Mouse (Mus musculus): ENCODE results near the gene Nrg3. TPM values are rescaled to one million over a fixed set of nuclear protein-coding genes. Genes with fewer than 3 reads are reported as not detected.

The Nrg3 gene
- total and polyA plus RNA-seq, 3 experiments: not detected

DNA sequence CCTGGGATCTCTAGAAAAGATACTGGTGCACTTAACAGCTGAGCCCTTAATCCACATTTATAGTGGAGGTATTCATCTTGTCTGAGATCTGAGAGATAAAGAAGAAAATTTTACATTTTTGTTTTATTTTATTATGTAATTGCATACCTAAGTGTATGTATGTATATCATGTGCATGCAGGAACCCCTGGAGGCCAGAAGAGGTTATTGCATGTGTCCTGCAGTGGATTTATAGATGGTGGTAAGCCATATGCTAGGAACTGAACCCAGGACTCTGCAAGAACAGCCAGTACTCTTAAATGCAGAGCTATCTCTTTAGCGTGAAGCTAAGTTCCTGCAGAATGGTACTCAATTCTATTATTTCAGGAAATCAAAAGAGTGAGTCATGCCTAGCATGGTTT is 36.1 kb upstream of the Nrg3 start:
- Histone ChIP-seq H3K27ac (ENCODE audit: control insufficient read depth, low read depth, low read length) (no peak overlapping the region), H3K27me3 (ENCODE audit: control insufficient read depth in 1 of 2, insufficient read depth in 2 of 2, low read length in 2 of 2) (no peaks in the 10 kb centered on the region), H3K9ac (ENCODE audit: control insufficient read depth, low read depth, low read length, poor library complexity, severe bottlenecking) (no peak overlapping the region), H3K36me3 (ENCODE audit: control insufficient read depth in 1 of 2, insufficient read depth in 2 of 2, low read length in 2 of 2) (no peaks in the 10 kb centered on the region), H3K4me3 (ENCODE audit: control insufficient read depth in 1 of 2, insufficient read depth in 1 of 2, low read depth in 2 of 2, low read length in 2 of 2) (no peak overlapping the region), H3K4me1 (ENCODE audit: control insufficient read depth in 1 of 2, insufficient read depth in 2 of 2, low read length in 2 of 2) (no peaks in the 10 kb centered on the region), H3K79me2 (ENCODE audit: control insufficient read depth, insufficient read depth, low read length, poor library complexity) (no peaks in the 10 kb centered on the region), H3K9me3 (replicated peaks; ENCODE audit: insufficient read depth, low read length) (no peaks in the 10 kb centered on the region)
- DNase-seq (ENCODE audit: low read depth, low spot score): no peak
- no peak for TF ChIP-seq UBTF (IDR thresholded peaks at IDR 0.05; ENCODE audit: borderline replicate concordance, insufficient read depth, low read depth, low read length)
- TF ChIP-seq USF1 (IDR thresholded peaks at IDR 0.05; ENCODE audit: low read depth, low read length): no peak
- no peak for TF ChIP-seq MYB (IDR thresholded peaks at IDR 0.05; ENCODE audit: low read depth, low read length)
- no peak for TF ChIP-seq NRF1 (IDR thresholded peaks at IDR 0.05; ENCODE audit: insufficient read depth, low read depth, low read length, poor library complexity, severe bottlenecking)
- TF ChIP-seq ELF1 (IDR thresholded peaks at IDR 0.05; ENCODE audit: low read depth, low read length): no peak
- TF ChIP-seq JUND (IDR thresholded peaks at IDR 0.05; ENCODE audit: low read depth, low read length): no peak
- TF ChIP-seq CTCF (IDR thresholded peaks at IDR 0.05 in 2 of 3, conservative IDR thresholded peaks at IDR 0.05 in 1 of 3; ENCODE audit: control insufficient read depth in 1 of 3, insufficient read depth in 1 of 3, low read depth in 2 of 3, low read length in 3 of 3, poor library complexity in 1 of 3, severe bottlenecking in 1 of 3): no peak
- no peak for TF ChIP-seq GATA1 (IDR thresholded peaks at IDR 0.05; ENCODE audit: low read depth, low read length)
- TF ChIP-seq BHLHE40 (IDR thresholded peaks at IDR 0.05; ENCODE audit: borderline replicate concordance, low read depth, low read length): no peak
- TF ChIP-seq SIN3A (IDR thresholded peaks at IDR 0.05; ENCODE audit: low read length): no peak
- TF ChIP-seq ZMIZ1 (IDR thresholded peaks at IDR 0.05; ENCODE audit: low read depth, low read length): no peak
- no peak for TF ChIP-seq MAZ (IDR thresholded peaks at IDR 0.05; ENCODE audit: low read depth, low read length)
- TF ChIP-seq RCOR1 (IDR thresholded peaks at IDR 0.05; ENCODE audit: low read depth, low read length): no peak
- no peak for TF ChIP-seq POLR2AphosphoS2 (IDR thresholded peaks at IDR 0.05; ENCODE audit: low read length)

DNA sequence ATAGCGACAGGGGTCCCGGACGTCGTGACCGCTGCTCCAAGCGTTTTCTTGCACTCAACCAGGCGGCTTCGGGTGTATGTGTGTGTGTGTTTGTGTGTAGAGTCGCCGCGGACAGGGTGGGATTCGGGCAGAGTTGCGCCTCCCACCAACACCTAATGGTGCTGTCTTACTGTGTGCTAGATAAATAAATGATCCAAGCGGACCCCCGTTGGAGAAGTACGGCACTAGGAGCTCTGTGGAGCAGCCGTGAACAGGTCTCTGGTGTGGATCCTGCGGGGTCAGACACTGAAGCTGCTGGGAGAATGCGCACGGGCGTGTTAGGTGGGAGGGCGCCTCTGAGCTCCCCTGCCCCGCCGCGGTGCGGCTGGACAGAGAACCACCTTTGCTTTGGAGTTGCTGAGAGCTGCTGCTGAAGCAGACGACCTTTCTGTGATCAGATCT is 903 bp upstream of the Nrg3 start:
- Histone ChIP-seq H3K9ac (ENCODE audit: control insufficient read depth, low read depth, low read length, poor library complexity, severe bottlenecking) (no peak overlapping the region), H3K4me3 (ENCODE audit: control insufficient read depth in 1 of 2, insufficient read depth in 1 of 2, low read depth in 2 of 2, low read length in 2 of 2) (no peak overlapping the region), H3K27me3 (ENCODE audit: control insufficient read depth in 1 of 2, insufficient read depth in 2 of 2, low read length in 2 of 2) (no peaks in the 10 kb centered on the region), H3K36me3 (ENCODE audit: control insufficient read depth in 1 of 2, insufficient read depth in 2 of 2, low read length in 2 of 2) (no peaks in the 10 kb centered on the region), H3K79me2 (ENCODE audit: control insufficient read depth, insufficient read depth, low read length, poor library complexity) (no peaks in the 10 kb centered on the region), H3K27ac (ENCODE audit: control insufficient read depth, low read depth, low read length) (no peak overlapping the region), H3K4me1 (ENCODE audit: control insufficient read depth in 1 of 2, insufficient read depth in 2 of 2, low read length in 2 of 2) (no peaks in the 10 kb centered on the region), H3K9me3 (replicated peaks; ENCODE audit: insufficient read depth, low read length) (no peaks in the 10 kb centered on the region)
- TF ChIP-seq USF1 (IDR thresholded peaks at IDR 0.05; ENCODE audit: low read depth, low read length) (no peak), MYC (IDR thresholded peaks at IDR 0.05; ENCODE audit: low read depth, low read length) (no peak), ZMIZ1 (IDR thresholded peaks at IDR 0.05; ENCODE audit: low read depth, low read length) (no peak), E2F4 (IDR thresholded peaks at IDR 0.05; ENCODE audit: borderline replicate concordance, low read depth, low read length) (no peak)
- DNase-seq (ENCODE audit: low read depth, low spot score): no peak

Data from MEL (cell line).